Mouse (Mus musculus) G1E (cell line): ENCODE measurements around the gene Tvp23b.

Source experiments
- CTCF ChIP-seq: IDR thresholded peaks from 2 replicates; pipeline ENCODE4 v1.5.1; 2012; ENCODE audit warnings: low read depth, low read length, inconsistent platforms, mixed read lengths
- GATA1 ChIP-seq: IDR thresholded peaks from 2 replicates; pipeline ENCODE4 v1.6.1; 2012; ENCODE audit warnings: borderline replicate concordance, low read length, inconsistent platforms, mixed read lengths
- GATA2 ChIP-seq: IDR thresholded peaks from 2 replicates; pipeline ENCODE4 v1.6.1; 2012; ENCODE audit warnings: low read depth, low read length, inconsistent platforms, borderline replicate concordance
- POLR2AphosphoS5 ChIP-seq: IDR thresholded peaks from 2 replicates; pipeline ENCODE4 v1.6.1; 2012; ENCODE audit warnings: low read depth, low read length, inconsistent platforms; ENCODE audit not compliant: insufficient replicate concordance
- TAL1 ChIP-seq: conservative IDR thresholded peaks from 2 replicates; pipeline ENCODE4 v1.6.1; 2012; ENCODE audit warnings: low read depth, low read length, inconsistent platforms, mixed read lengths

DNA sequence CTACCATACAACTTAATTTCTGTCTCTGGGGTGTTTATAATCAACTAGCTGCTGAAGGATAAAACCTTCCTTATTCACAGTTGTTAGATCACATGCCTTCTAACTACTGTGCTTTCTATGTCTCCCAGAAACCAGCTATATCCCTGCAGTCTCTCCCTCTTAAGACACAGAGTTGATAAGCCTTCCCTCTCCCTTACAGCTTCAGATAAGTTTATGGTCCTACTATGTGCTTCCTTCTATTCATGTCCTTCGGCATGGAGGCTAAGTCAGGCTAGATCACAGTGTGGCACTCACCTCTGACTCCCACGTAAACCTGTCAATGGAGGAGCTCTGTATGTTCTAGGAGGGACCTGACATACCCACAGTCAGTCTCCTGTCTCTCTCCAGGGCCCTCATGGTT, 48.9 kb upstream of the Tvp23b start:
- TF ChIP-seq CTCF, result no peak
- no peak for TF ChIP-seq POLR2AphosphoS5
- no peak for TF ChIP-seq GATA1
- no peak for TF ChIP-seq TAL1
- TF ChIP-seq GATA2, result no peak
